Mouse (Mus musculus): ENCODE measurements around the gene Lin28b. TPM values are rescaled to one million over a fixed set of nuclear protein-coding genes. Genes with fewer than 3 reads are reported as not detected.
A peak's percentile ranks its signal among the peaks of the same experiment; 100 is the strongest.

The Lin28b gene
- total RNA-seq (2014; fragmentation: Nextera tagmentation) (0.27 TPM in 1 of 2 replicates, not detected in the other), total RNA-seq (2017) (not detected in 2 replicates)

GRCm38 (mm10) chr10:45485761-45486602, at the start of gene Lin28b:
Gene Lin28b (minus strand): TSS chr10:45486395.
- no peak for ATAC-seq (replicated peaks; ENCODE audit: low FRiP score, low TSS enrichment, poor library complexity, severe bottlenecking)

GRCm38 (mm10) chr10:45511764-45512163, 25.6 kb upstream of the Lin28b start:
- ATAC-seq (replicated peaks; ENCODE audit: low FRiP score, low TSS enrichment, poor library complexity, severe bottlenecking) = no peak

- no peak for ATAC-seq (replicated peaks; ENCODE audit: low FRiP score, low TSS enrichment, poor library complexity, severe bottlenecking)
These were observed 24.5 kb upstream of the Lin28b start for GRCm38 (mm10) chr10:45510662-45511061.

GRCm38 (mm10) chr10:45500259-45500658, 14.1 kb upstream of the Lin28b start:
- ATAC-seq (replicated peaks; ENCODE audit: low FRiP score, low TSS enrichment, poor library complexity, severe bottlenecking) = no peak

GRCm38 (mm10) chr10:45486603-45486946, 380 bp upstream of the Lin28b start:
- ATAC-seq (replicated peaks; ENCODE audit: low FRiP score, low TSS enrichment, poor library complexity, severe bottlenecking) = no peak

GRCm38 (mm10) chr10:45485226-45485760, 902 bp downstream of the Lin28b start:
- ATAC-seq (replicated peaks; ENCODE audit: low FRiP score, low TSS enrichment, poor library complexity, severe bottlenecking) = no peak

GRCm38 (mm10) chr10:45483210-45483609, 3.0 kb downstream of the Lin28b start:
- 0 out of 2 replicates have a peak, but pooled peaks have one; percentile 79 for ATAC-seq (replicated peaks; ENCODE audit: low FRiP score, low TSS enrichment, poor library complexity, severe bottlenecking)

- ATAC-seq (replicated peaks; ENCODE audit: low FRiP score, low TSS enrichment, poor library complexity, severe bottlenecking) = no peak
These were observed 12.4 kb downstream of the Lin28b start for GRCm38 (mm10) chr10:45473663-45474333.

GRCm38 (mm10) chr10:45473143-45473484, 13.1 kb downstream of the Lin28b start:
- ATAC-seq (replicated peaks; ENCODE audit: low FRiP score, low TSS enrichment, poor library complexity, severe bottlenecking) = no peak

- ATAC-seq (replicated peaks; ENCODE audit: low FRiP score, low TSS enrichment, poor library complexity, severe bottlenecking) = no peak
These were observed 13.6 kb downstream of the Lin28b start for GRCm38 (mm10) chr10:45472431-45473142.

GRCm38 (mm10) chr10:45471321-45471720, 14.9 kb downstream of the Lin28b start:
- no peak for ATAC-seq (replicated peaks; ENCODE audit: low FRiP score, low TSS enrichment, poor library complexity, severe bottlenecking)

- ATAC-seq (replicated peaks; ENCODE audit: low FRiP score, low TSS enrichment, poor library complexity, severe bottlenecking) = no peak
These were observed 16.0 kb downstream of the Lin28b start for GRCm38 (mm10) chr10:45470079-45470739.

GRCm38 (mm10) chr10:45469027-45469996, 16.9 kb downstream of the Lin28b start:
- no peak for ATAC-seq (replicated peaks; ENCODE audit: low FRiP score, low TSS enrichment, poor library complexity, severe bottlenecking)

- ATAC-seq (replicated peaks; ENCODE audit: low FRiP score, low TSS enrichment, poor library complexity, severe bottlenecking) = no peak
These were observed 17.8 kb downstream of the Lin28b start for GRCm38 (mm10) chr10:45468180-45468915.

GRCm38 (mm10) chr10:45458637-45459036, 27.6 kb downstream of the Lin28b start:
- ATAC-seq (replicated peaks; ENCODE audit: low FRiP score, low TSS enrichment, poor library complexity, severe bottlenecking) = no peak

- ATAC-seq (replicated peaks; ENCODE audit: low FRiP score, low TSS enrichment, poor library complexity, severe bottlenecking) = no peak
These were observed 28.1 kb downstream of the Lin28b start for GRCm38 (mm10) chr10:45458074-45458473.

- no peak for ATAC-seq (replicated peaks; ENCODE audit: low FRiP score, low TSS enrichment, poor library complexity, severe bottlenecking)
These were observed 39.6 kb downstream of the Lin28b start for GRCm38 (mm10) chr10:45446625-45447024.

- no peak for ATAC-seq (replicated peaks; ENCODE audit: low FRiP score, low TSS enrichment, poor library complexity, severe bottlenecking)
These were observed 40.0 kb downstream of the Lin28b start for GRCm38 (mm10) chr10:45446215-45446614.
